Mouse (Mus musculus): ENCODE measurements around the gene Cacnb1. TPM values are rescaled to one million over a fixed set of nuclear protein-coding genes. Genes with fewer than 3 reads are reported as not detected.

Gene Cacnb1
- polyA plus RNA-seq, 1 experiment from 2014 or later = 7.3 TPM

- Histone ChIP-seq H3K4me2 (no peak overlapping the region), H3K4me3 (replicated peaks) (no peak overlapping the region), H3K4me1 (peaks cover 15% of the 10 kb centered on the region), H3K9ac (no peak overlapping the region), H3K9me3 (no peaks in the 10 kb centered on the region), H3K27me3 (replicated peaks) (peaks cover 25% of the 10 kb centered on the region), H3K36me3 (0 out of 2 replicates have a peak, but pooled peaks cover 5% of the 10 kb centered on the region), H3K27ac (no peak overlapping the region)
- ATAC-seq (ENCODE audit: insufficient read depth, low FRiP score, low read depth) = no peak
- 62% methylated on average over 8 of the region's 8 CpGs for WGBS
Observed at GRCm38 (mm10) chr11:98004161-98004560, 18.7 kb downstream of the Cacnb1 start.

GRCm38 (mm10) chr11:98003171-98003671, 19.6 kb downstream of the Cacnb1 start:
- H3K9ac ChIP-seq = no peak overlapping the region
- WGBS = 50% methylated on average over 17 of the region's 17 CpGs
- no peak for ATAC-seq (ENCODE audit: insufficient read depth, low FRiP score, low read depth)
- H3K4me1 ChIP-seq = peaks cover 15% of the 10 kb centered on the region
- peak overlapping the region; percentile 46 for H3K4me2 ChIP-seq
- H3K9me3 ChIP-seq = no peaks in the 10 kb centered on the region
- 0 out of 2 replicates have a peak, but pooled peaks cover 5% of the 10 kb centered on the region for H3K36me3 ChIP-seq
- 0 out of 2 replicates have a peak overlapping the region, but pooled peaks have one; percentile 11 for H3K4me3 ChIP-seq (replicated peaks)
- peaks cover 25% of the 10 kb centered on the region for H3K27me3 ChIP-seq (replicated peaks)
- no peak overlapping the region for H3K27ac ChIP-seq

GRCm38 (mm10) chr11:98002627-98003026, 20.2 kb downstream of the Cacnb1 start:
- Histone ChIP-seq H3K36me3 (0 out of 2 replicates have a peak, but pooled peaks cover 5% of the 10 kb centered on the region), H3K27ac (no peak overlapping the region), H3K4me2 (peak overlapping the region; percentile 46), H3K4me1 (peaks cover 18% of the 10 kb centered on the region), H3K9ac (no peak overlapping the region), H3K9me3 (no peaks in the 10 kb centered on the region), H3K4me3 (replicated peaks) (0 out of 2 replicates have a peak overlapping the region, but pooled peaks have one; percentile 11), H3K27me3 (replicated peaks) (peaks cover 25% of the 10 kb centered on the region)
- no peak for ATAC-seq (ENCODE audit: insufficient read depth, low FRiP score, low read depth)
- WGBS = 16% methylated on average over 12 of the region's 12 CpGs

GRCm38 (mm10) chr11:98001986-98002385, 20.8 kb downstream of the Cacnb1 start:
- 68% methylated on average over 6 of the region's 6 CpGs for WGBS

GRCm38 (mm10) chr11:98001351-98001824, 21.4 kb downstream of the Cacnb1 start:
- Histone ChIP-seq H3K4me2 (no peak overlapping the region), H3K36me3 (0 out of 2 replicates have a peak, but pooled peaks cover 5% of the 10 kb centered on the region), H3K27ac (no peak overlapping the region), H3K27me3 (replicated peaks) (peaks cover 25% of the 10 kb centered on the region), H3K9ac (no peak overlapping the region), H3K4me3 (replicated peaks) (no peak overlapping the region), H3K4me1 (peaks cover 18% of the 10 kb centered on the region), H3K9me3 (no peaks in the 10 kb centered on the region)
- no peak for ATAC-seq (ENCODE audit: insufficient read depth, low FRiP score, low read depth)
- WGBS = 42% methylated on average over 11 of the region's 11 CpGs

More at GRCm38 (mm10) chr11:98001986-98002385, 20.8 kb downstream of the Cacnb1 start:
- Histone ChIP-seq H3K4me1 (peaks cover 18% of the 10 kb centered on the region), H3K9ac (no peak overlapping the region), H3K36me3 (0 out of 2 replicates have a peak, but pooled peaks cover 5% of the 10 kb centered on the region), H3K4me2 (no peak overlapping the region), H3K27ac (no peak overlapping the region), H3K4me3 (replicated peaks) (no peak overlapping the region), H3K27me3 (replicated peaks) (peaks cover 25% of the 10 kb centered on the region), H3K9me3 (no peaks in the 10 kb centered on the region)
- no peak for ATAC-seq (ENCODE audit: insufficient read depth, low FRiP score, low read depth)

GRCm38 (mm10) chr11:98000378-98001140, 22.3 kb downstream of the Cacnb1 start:
- H3K36me3 ChIP-seq = 0 out of 2 replicates have a peak, but pooled peaks cover 5% of the 10 kb centered on the region
- H3K4me2 ChIP-seq = no peak overlapping the region
- peaks cover 22% of the 10 kb centered on the region for H3K4me1 ChIP-seq
- 29% methylated on average over 7 of the region's 7 CpGs for WGBS
- H3K27me3 ChIP-seq (replicated peaks) = peaks cover 25% of the 10 kb centered on the region
- H3K9me3 ChIP-seq = no peaks in the 10 kb centered on the region
- ATAC-seq (ENCODE audit: insufficient read depth, low FRiP score, low read depth) = no peak
- no peak overlapping the region for H3K4me3 ChIP-seq (replicated peaks)
- no peak overlapping the region for H3K9ac ChIP-seq
- H3K27ac ChIP-seq = no peak overlapping the region

- 56% methylated on average over 5 of the region's 5 CpGs for whole genome bisulfite sequencing
- no peak overlapping the region for H3K4me2 ChIP-seq
- peaks cover 25% of the 10 kb centered on the region for H3K27me3 ChIP-seq (replicated peaks)
- no peak overlapping the region for H3K27ac ChIP-seq
- H3K9me3 ChIP-seq = no peaks in the 10 kb centered on the region
- H3K4me1 ChIP-seq = peaks cover 26% of the 10 kb centered on the region
- H3K9ac ChIP-seq = no peak overlapping the region
- 0 out of 2 replicates have a peak, but pooled peaks cover under 1% of the 10 kb centered on the region for H3K36me3 ChIP-seq
- H3K4me3 ChIP-seq (replicated peaks) = no peak overlapping the region
- ATAC-seq (ENCODE audit: insufficient read depth, low FRiP score, low read depth) = no peak
Observed at GRCm38 (mm10) chr11:97999748-98000147, 23.1 kb downstream of the Cacnb1 start.

GRCm38 (mm10) chr11:97998898-97999608, 23.8 kb downstream of the Cacnb1 start:
- Histone ChIP-seq H3K9ac (no peak overlapping the region), H3K4me1 (peaks cover 32% of the 10 kb centered on the region), H3K4me2 (no peak overlapping the region), H3K27ac (no peak overlapping the region), H3K27me3 (replicated peaks) (peaks cover 25% of the 10 kb centered on the region), H3K36me3 (no peaks in the 10 kb centered on the region), H3K4me3 (replicated peaks) (no peak overlapping the region), H3K9me3 (no peaks in the 10 kb centered on the region)
- 40% methylated on average over 7 of the region's 7 CpGs for WGBS
- ATAC-seq (ENCODE audit: insufficient read depth, low FRiP score, low read depth) = no peak

- H3K9me3 ChIP-seq = no peaks in the 10 kb centered on the region
- no peak overlapping the region for H3K4me2 ChIP-seq
- no peak for ATAC-seq (ENCODE audit: insufficient read depth, low FRiP score, low read depth)
- H3K27ac ChIP-seq = no peak overlapping the region
- H3K4me1 ChIP-seq = peaks cover 30% of the 10 kb centered on the region
- no peak overlapping the region for H3K4me3 ChIP-seq (replicated peaks)
- H3K36me3 ChIP-seq = no peaks in the 10 kb centered on the region
- H3K27me3 ChIP-seq (replicated peaks) = peaks cover 25% of the 10 kb centered on the region
- H3K9ac ChIP-seq = no peak overlapping the region
- 73% methylated on average over 11 of the region's 11 CpGs for WGBS
Observed at GRCm38 (mm10) chr11:97998074-97998793, 24.6 kb downstream of the Cacnb1 start.

GRCm38 (mm10) chr11:97997387-97997960, 25.4 kb downstream of the Cacnb1 start:
- no peak overlapping the region for H3K27ac ChIP-seq
- H3K4me2 ChIP-seq = no peak overlapping the region
- 78% methylated on average over 8 of the region's 8 CpGs for WGBS
- ATAC-seq (ENCODE audit: insufficient read depth, low FRiP score, low read depth) = no peak
- peaks cover 22% of the 10 kb centered on the region for H3K4me1 ChIP-seq
- peaks cover 25% of the 10 kb centered on the region for H3K27me3 ChIP-seq (replicated peaks)
- no peak overlapping the region for H3K4me3 ChIP-seq (replicated peaks)
- no peaks in the 10 kb centered on the region for H3K36me3 ChIP-seq
- H3K9me3 ChIP-seq = no peaks in the 10 kb centered on the region
- H3K9ac ChIP-seq = no peak overlapping the region

GRCm38 (mm10) chr11:97996691-97997090, 26.1 kb downstream of the Cacnb1 start:
- no peak overlapping the region for H3K9ac ChIP-seq
- H3K4me3 ChIP-seq (replicated peaks) = no peak overlapping the region
- no peak for ATAC-seq (ENCODE audit: insufficient read depth, low FRiP score, low read depth)
- peaks cover 22% of the 10 kb centered on the region for H3K4me1 ChIP-seq
- WGBS = 76% methylated on average over 1 of the region's 1 CpGs
- no peaks in the 10 kb centered on the region for H3K9me3 ChIP-seq
- peaks cover 20% of the 10 kb centered on the region for H3K27me3 ChIP-seq (replicated peaks)
- no peaks in the 10 kb centered on the region for H3K36me3 ChIP-seq
- H3K4me2 ChIP-seq = no peak overlapping the region
- H3K27ac ChIP-seq = no peak overlapping the region
